Mouse (Mus musculus) kidney, postnatal 0 days (tissue): ENCODE data around the gene Syt12. TPM values are rescaled to one million over a fixed set of nuclear protein-coding genes. Genes with fewer than 3 reads are reported as not detected.

Source experiments
- ATAC-seq: fragments of 200-750 bp; cut with Nextera tagmentation; replicated peaks from 2 replicates; pipeline ENCODE4 v1.8.0; 2017; ENCODE audit warnings: low read depth, moderate number of reproducible peaks, moderate TSS enrichment, moderate library complexity; ENCODE audit not compliant: low FRiP score
- DNase-seq: peaks from one replicate; pipeline ENCODE4 v3.0.0-alpha.2; 2016; ENCODE audit warnings: low spot score
- H3K27ac ChIP-seq: fragments of 300-500 bp; sonication (generic); 2 replicates; pipeline ENCODE4 v1.5.1; 2014; ENCODE audit warnings: mild to moderate bottlenecking
- H3K27me3 ChIP-seq: fragments of 300-500 bp; sonication (generic); 2 replicates; pipeline ENCODE4 v1.6.1; 2014; ENCODE audit warnings: low read length, mixed read lengths; ENCODE audit not compliant: insufficient read depth
- H3K36me3 ChIP-seq: fragments of 300-500 bp; sonication (generic); 2 replicates; pipeline ENCODE4 v1.6.1; 2014; ENCODE audit warnings: low read length, mixed read lengths; ENCODE audit not compliant: insufficient read depth
- H3K4me1 ChIP-seq: fragments of 300-500 bp; sonication (generic); replicated peaks from 2 replicates; pipeline ENCODE4 v1.6.1; 2014; ENCODE audit warnings: antibody characterized with exemption, low read length, mixed read lengths; ENCODE audit not compliant: insufficient read depth
- H3K4me2 ChIP-seq: fragments of 300-500 bp; sonication (generic); 2 replicates; pipeline ENCODE4 v1.6.1; 2014; ENCODE audit warnings: mild to moderate bottlenecking, low read length, moderate library complexity, mixed read lengths
- H3K4me3 ChIP-seq: fragments of 300-500 bp; sonication (generic); replicated peaks from 2 replicates; pipeline ENCODE4 v1.5.1; 2014; ENCODE audit warnings: low read depth, low read length
- H3K9ac ChIP-seq: fragments of 300-500 bp; sonication (generic); 2 replicates; pipeline ENCODE4 v1.6.1; 2014; ENCODE audit warnings: low read depth, low read length
- H3K9me3 ChIP-seq: fragments of 300-500 bp; sonication (generic); replicated peaks from 2 replicates; pipeline ENCODE4 v1.6.1; 2016; ENCODE audit warnings: low read length, inconsistent platforms, mixed read lengths
- CTCF ChIP-seq: IDR thresholded peaks from 2 replicates; pipeline ENCODE4 v1.5.1; 2016; ENCODE audit warnings: antibody characterized with exemption, low read depth, mild to moderate bottlenecking, moderate library complexity
- WGBS: fragments of 180-500 bp; shearing (Covaris S2); extraction: QIAGEN DNeasy Blood & Tissue Kit; methylation state at CpG from one replicate; pipeline ENCODE4 v1.1.7; 2014; 5-methylcytosine and 5-hydroxymethylcytosine counted together
- polyA plus RNA-seq: library from polyadenylated mRNA; unstranded; fragments of >200 nt; fragmentation: Nextera tagmentation; extraction: Ambion mirVana; gene quantifications from 2 replicates; pipeline ENCODE4 v1.2.1, GENCODE M21; 2015

The Syt12 gene
- polyA plus RNA-seq, 1 experiment from 2014 or later = 1.5 TPM

- Histone ChIP-seq H3K9me3 (no peaks in the 10 kb centered on the region), H3K4me1 (no peaks in the 10 kb centered on the region), H3K36me3 (peaks cover 18% of the 10 kb centered on the region), H3K4me2 (no peak overlapping the region), H3K27ac (no peak overlapping the region), H3K4me3 (no peak overlapping the region), H3K27me3 (no peaks in the 10 kb centered on the region), H3K9ac (no peak overlapping the region)
- peak; percentile 78 for TF ChIP-seq CTCF
- DNase-seq (peak; percentile 73), ATAC-seq (0 out of 2 replicates have a peak, but pooled peaks have one; percentile 52)
- WGBS = 76% methylated on average over 19 of the region's 19 CpGs
Observed at GRCm38 (mm10) chr19:4425610-4426366, 51.5 kb downstream of the Syt12 start.

- H3K36me3 ChIP-seq = peaks cover 18% of the 10 kb centered on the region
Observed at GRCm38 (mm10) chr19:4423021-4423420, 54.2 kb downstream of the Syt12 start.

GRCm38 (mm10) chr19:4422581-4422980, 54.7 kb downstream of the Syt12 start:
- H3K4me3 ChIP-seq = no peak overlapping the region
- no peaks in the 10 kb centered on the region for H3K4me1 ChIP-seq
- ATAC-seq (no peak), DNase-seq (no peak)
- peaks cover 18% of the 10 kb centered on the region for H3K36me3 ChIP-seq
- TF ChIP-seq CTCF = no peak
- 95% methylated on average over 3 of the region's 3 CpGs for WGBS
- no peaks in the 10 kb centered on the region for H3K9me3 ChIP-seq
- H3K27ac ChIP-seq = no peak overlapping the region
- no peak overlapping the region for H3K9ac ChIP-seq
- H3K4me2 ChIP-seq = no peak overlapping the region
- H3K27me3 ChIP-seq = no peaks in the 10 kb centered on the region

More at GRCm38 (mm10) chr19:4423021-4423420, 54.2 kb downstream of the Syt12 start:
- no peak for ATAC-seq
- Histone ChIP-seq H3K4me1 (no peaks in the 10 kb centered on the region), H3K9me3 (no peaks in the 10 kb centered on the region), H3K9ac (no peak overlapping the region), H3K4me2 (no peak overlapping the region), H3K4me3 (no peak overlapping the region), H3K27me3 (no peaks in the 10 kb centered on the region), H3K27ac (no peak overlapping the region)
- TF ChIP-seq CTCF = no peak
- WGBS = 77% methylated on average over 3 of the region's 3 CpGs
- no peak for DNase-seq

GRCm38 (mm10) chr19:4420153-4420910, 56.9 kb downstream of the Syt12 start:
- no peak overlapping the region for H3K4me3 ChIP-seq
- H3K9ac ChIP-seq = no peak overlapping the region
- no peaks in the 10 kb centered on the region for H3K9me3 ChIP-seq
- H3K4me2 ChIP-seq = no peak overlapping the region
- no peaks in the 10 kb centered on the region for H3K27me3 ChIP-seq
- no peak for DNase-seq
- no peak overlapping the region for H3K27ac ChIP-seq
- H3K4me1 ChIP-seq = no peaks in the 10 kb centered on the region
- 83% methylated on average over 8 of the region's 8 CpGs for WGBS
- no peak for TF ChIP-seq CTCF
- ATAC-seq = 0 out of 2 replicates have a peak, but pooled peaks have one; percentile 42
- peaks cover 5% of the 10 kb centered on the region for H3K36me3 ChIP-seq

- ATAC-seq = no peak
- Histone ChIP-seq H3K4me2 (no peak overlapping the region), H3K27ac (no peak overlapping the region), H3K27me3 (no peaks in the 10 kb centered on the region), H3K4me1 (no peaks in the 10 kb centered on the region), H3K36me3 (no peaks in the 10 kb centered on the region; the same call in 1 of the 2 replicates), H3K9ac (no peak overlapping the region), H3K9me3 (no peaks in the 10 kb centered on the region), H3K4me3 (no peak overlapping the region)
- no peak for TF ChIP-seq CTCF
- DNase-seq = no peak
- 93% methylated on average over 5 of the region's 5 CpGs for WGBS
Observed at GRCm38 (mm10) chr19:4419711-4420110, 57.5 kb downstream of the Syt12 start.

- Histone ChIP-seq H3K27ac (no peak overlapping the region), H3K4me3 (no peak overlapping the region), H3K27me3 (no peaks in the 10 kb centered on the region), H3K36me3 (no peaks in the 10 kb centered on the region; the same call in 1 of the 2 replicates), H3K9me3 (no peaks in the 10 kb centered on the region), H3K9ac (no peak overlapping the region), H3K4me2 (no peak overlapping the region), H3K4me1 (no peaks in the 10 kb centered on the region)
- no peak for ATAC-seq
- no peak for DNase-seq
- no peak for TF ChIP-seq CTCF
Observed at GRCm38 (mm10) chr19:4417713-4418112, 59.5 kb downstream of the Syt12 start.
